Mouse (Mus musculus) midbrain, embryonic 12.5 days (tissue): ENCODE results near the gene Rtcb. TPM values are rescaled to one million over a fixed set of nuclear protein-coding genes. Genes with fewer than 3 reads are reported as not detected.

ENCODE experiments used
- ATAC-seq: fragments of 200-750 bp; cut with Nextera tagmentation; 2 replicates; pipeline ENCODE4 v1.8.0; 2017; ENCODE audit warnings: low read depth, moderate TSS enrichment, moderate library complexity; ENCODE audit not compliant: low FRiP score
- H3K27ac ChIP-seq: fragments of 300-500 bp; sonication (generic); replicated peaks from 2 replicates; pipeline ENCODE4 v1.5.1; 2016; ENCODE audit warnings: mild to moderate bottlenecking
- H3K27me3 ChIP-seq: fragments of 300-500 bp; sonication (generic); 2 replicates; pipeline ENCODE4 v1.6.1; 2016; ENCODE audit warnings: mild to moderate bottlenecking
- H3K36me3 ChIP-seq: fragments of 300-500 bp; sonication (generic); 2 replicates; pipeline ENCODE4 v1.6.1; 2016
- H3K4me1 ChIP-seq: fragments of 300-500 bp; sonication (generic); 2 replicates; pipeline ENCODE4 v1.6.1; 2016
- H3K4me2 ChIP-seq: fragments of 300-500 bp; sonication (generic); replicated peaks from 2 replicates; pipeline ENCODE4 v1.6.1; 2016; ENCODE audit warnings: mild to moderate bottlenecking, moderate library complexity
- H3K4me3 ChIP-seq: fragments of 300-500 bp; sonication (generic); 2 replicates; pipeline ENCODE4 v1.5.1; 2016; ENCODE audit warnings: mild to moderate bottlenecking
- H3K9ac ChIP-seq: fragments of 300-500 bp; sonication (generic); replicated peaks from 2 replicates; pipeline ENCODE4 v1.6.1; 2016; ENCODE audit warnings: mild to moderate bottlenecking, moderate library complexity
- H3K9me3 ChIP-seq: fragments of 300-500 bp; sonication (generic); 2 replicates; pipeline ENCODE4 v1.6.1; 2016; ENCODE audit warnings: mild to moderate bottlenecking
- WGBS: fragments of 180-500 bp; shearing (Covaris S2); methylation state at CpG from one replicate; pipeline ENCODE4 v1.1.7; 2016; 5-methylcytosine and 5-hydroxymethylcytosine counted together
- polyA plus RNA-seq: library from polyadenylated mRNA; unstranded; fragments of >200 nt; fragmentation: Nextera tagmentation; extraction: Ambion mirVana; gene quantifications from 2 replicates; pipeline ENCODE4 v1.2.1, GENCODE M21; 2016

The Rtcb gene
- polyA plus RNA-seq, 1 experiment from 2014 or later, result 190 TPM

GRCm38 (mm10) chr10:85929208-85929591 is 28.4 kb downstream of the Rtcb start:
- no peak for ATAC-seq
- 45% methylated on average over 11 of the region's 11 CpGs for WGBS
- Histone ChIP-seq H3K36me3 (no peaks in the 10 kb centered on the region), H3K9me3 (no peaks in the 10 kb centered on the region), H3K9ac (no peak overlapping the region), H3K27me3 (peaks cover 22% of the 10 kb centered on the region), H3K4me3 (peak overlapping the region; percentile 57), H3K27ac (no peak overlapping the region), H3K4me1 (peaks cover 18% of the 10 kb centered on the region), H3K4me2 (peak overlapping the region; percentile 83)

- peak; percentile 91 for ATAC-seq
- Histone ChIP-seq H3K4me1 (peaks cover 18% of the 10 kb centered on the region), H3K4me2 (peak overlapping the region; percentile 83), H3K9me3 (no peaks in the 10 kb centered on the region), H3K4me3 (peak overlapping the region; percentile 57), H3K36me3 (no peaks in the 10 kb centered on the region), H3K9ac (peak overlapping the region; percentile 45), H3K27me3 (peaks cover 24% of the 10 kb centered on the region), H3K27ac (no peak overlapping the region)
- under 1% methylated on average over 63 of the region's 63 CpGs for WGBS
Observed at GRCm38 (mm10) chr10:85928499-85929207, 29.0 kb downstream of the Rtcb start.

DNA sequence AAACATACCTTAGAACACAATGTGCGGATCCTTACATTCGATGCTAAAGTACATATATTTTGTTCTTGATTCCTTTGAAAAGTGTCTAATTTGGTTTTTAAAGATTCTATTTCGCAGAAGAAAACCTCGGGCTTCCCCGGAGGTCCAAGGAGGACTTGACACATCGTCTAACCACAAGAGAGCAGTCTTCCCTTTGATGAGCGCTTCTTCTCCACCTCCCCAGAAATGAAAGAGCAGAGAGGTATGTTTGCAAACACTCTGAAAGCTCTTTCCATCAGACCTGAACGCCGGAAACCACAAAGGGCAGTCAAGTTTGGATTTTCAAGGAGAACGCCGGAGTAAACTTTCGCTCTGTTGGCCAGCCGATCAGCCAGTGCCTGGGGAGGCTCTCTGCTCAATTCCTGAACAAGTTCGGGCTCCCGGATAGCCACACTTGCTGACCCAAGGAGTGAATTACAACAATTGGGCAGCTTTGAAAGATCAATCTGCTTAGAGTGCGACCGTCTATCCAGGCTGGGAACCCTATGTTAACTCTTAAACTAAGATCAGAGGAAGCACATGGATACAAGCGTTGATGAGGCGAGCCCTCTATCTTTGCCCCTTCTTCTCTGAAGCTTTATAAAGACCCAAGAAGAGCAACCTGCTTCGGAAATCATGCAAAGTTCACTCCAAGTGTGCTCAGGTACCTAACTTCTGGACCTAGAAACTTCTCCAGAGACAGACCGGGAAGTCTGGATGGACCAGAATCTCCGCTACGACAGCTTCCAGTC is 29.8 kb downstream of the Rtcb start, which contains the start of gene Ascl4:
TSS of gene Ascl4 (plus strand) at position 6 of the 770 bp plus-strand sequence.
- no peak within 1 kb of the TSS for H3K27ac ChIP-seq
- WGBS, result 1% methylated on average over 23 of the region's 23 CpGs
- peaks cover 28% of the 10 kb centered on the region for H3K27me3 ChIP-seq
- ATAC-seq, result no peak
- peak within 1 kb of the TSS; percentile 57 for H3K4me3 ChIP-seq
- H3K9ac ChIP-seq, result peak within 1 kb of the TSS; percentile 45
- H3K4me1 ChIP-seq, result peaks cover 18% of the 10 kb centered on the region
- H3K4me2 ChIP-seq, result peak within 1 kb of the TSS; percentile 83
- H3K36me3 ChIP-seq, result no peaks in the 10 kb centered on the region
- H3K9me3 ChIP-seq, result no peaks in the 10 kb centered on the region

GRCm38 (mm10) chr10:85916498-85917309 is 40.9 kb downstream of the Rtcb start, which contains the start of gene Prdm4:
Gene Prdm4 (minus strand): TSS chr10:85917142.
- H3K27ac ChIP-seq, result peak within 1 kb of the TSS; percentile 86
- H3K36me3 ChIP-seq, result peaks cover 29% of the 10 kb centered on the region
- under 1% methylated on average over 89 of the region's 90 CpGs for WGBS
- peaks cover 16% of the 10 kb centered on the region for H3K4me1 ChIP-seq
- peak; percentile 100 for ATAC-seq
- H3K27me3 ChIP-seq, result no peaks in the 10 kb centered on the region
- H3K4me3 ChIP-seq, result peak within 1 kb of the TSS; percentile 100
- no peaks in the 10 kb centered on the region for H3K9me3 ChIP-seq
- H3K4me2 ChIP-seq, result peak within 1 kb of the TSS; percentile 80
- H3K9ac ChIP-seq, result peak within 1 kb of the TSS; percentile 89

Other genes starting within 250 kb of the Rtcb start
- gene Pwp1, start 128.3 kb downstream of the Rtcb start, polyA plus RNA-seq, result 79.3 TPM in 2 replicates
- gene Prdm4, start 40.7 kb downstream of the Rtcb start, polyA plus RNA-seq, result 35.5 and 38.2 TPM in 2 replicates
- 0.40 and 0.51 TPM in 2 replicates for gene Ascl4, start 30.1 kb downstream of the Rtcb start, polyA plus RNA-seq
- not detected in 2 replicates for gene Bpifc, start 54.1 kb upstream of the Rtcb start, polyA plus RNA-seq
- gene Fbxo7, start 64.1 kb upstream of the Rtcb start, polyA plus RNA-seq, result 12.8 and 13.0 TPM in 2 replicates